Mouse (Mus musculus): ENCODE results near the gene Bnipl. TPM values are rescaled to one million over a fixed set of nuclear protein-coding genes. Genes with fewer than 3 reads are reported as not detected.
A peak's percentile ranks its signal among the peaks of the same experiment; 100 is the strongest.
"Not testable (repeated sequence)": the region's sequence is repeated elsewhere in the genome, so short reads cannot be mapped to it uniquely, and the experiment has no call there.

Gene Bnipl
- polyA plus RNA-seq, 1 experiment from 2014 or later, result not detected

DNA sequence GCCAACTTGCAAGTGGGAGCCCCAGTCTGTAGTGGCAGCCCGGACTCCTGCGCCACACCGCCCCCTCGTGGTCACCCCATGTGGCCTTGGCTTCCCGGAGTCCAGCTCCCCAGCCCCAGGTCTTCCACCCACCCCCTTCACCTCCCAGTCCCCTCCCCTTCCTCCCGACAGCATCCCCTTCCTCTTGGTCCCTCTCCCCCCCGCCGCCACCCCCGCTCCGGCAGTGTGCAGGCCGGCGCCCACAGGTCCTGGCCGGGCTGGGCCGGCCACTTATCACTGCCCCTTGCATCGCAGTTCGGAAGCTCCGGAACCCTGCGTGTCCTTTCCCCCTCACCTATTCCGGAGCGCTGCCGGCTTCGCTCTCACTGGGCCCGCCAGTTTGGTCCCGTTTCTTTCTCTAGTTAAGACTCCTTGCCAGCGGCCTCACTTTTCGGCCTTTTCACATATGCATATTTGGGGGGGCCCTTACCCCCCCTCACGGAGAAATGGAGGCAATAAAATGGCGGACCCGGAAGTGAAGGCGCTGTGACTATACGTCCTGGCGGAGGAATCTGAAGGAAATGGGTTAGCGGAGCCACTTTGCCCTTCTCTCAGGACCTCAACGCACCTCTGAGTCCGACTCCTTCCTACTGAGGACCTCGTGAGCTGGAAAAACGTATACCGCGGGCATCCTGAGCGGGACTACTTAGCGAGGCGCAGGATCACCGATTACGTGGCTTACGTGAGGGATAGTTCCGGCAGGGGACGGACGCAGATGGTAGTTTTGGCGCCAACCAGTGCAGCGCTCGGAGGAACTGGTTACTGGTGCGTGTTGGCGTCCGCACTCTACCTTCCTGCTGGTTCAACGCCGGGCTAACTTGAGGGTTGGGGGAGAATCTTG is 33.5 kb downstream of the Bnipl start, which contains the start of gene Gabpb2:
Gabpb2 (minus strand) TSS at position 662 of the 880 bp plus-strand sequence.
- Histone ChIP-seq H3K4me2 (replicated peaks; ENCODE audit: low read depth) (peak within 1 kb of the TSS; percentile 65), H3K9me3 (ENCODE audit: control insufficient read depth) (no peaks in the 10 kb centered on the region), H3K36me3 (ENCODE audit: control insufficient read depth, insufficient read depth) (peaks cover 17% of the 10 kb centered on the region), H3K4me3 (ENCODE audit: low read depth, low read length) (peak within 1 kb of the TSS; percentile 87), H3K27ac (ENCODE audit: low read depth, low read length) (peak within 1 kb of the TSS; percentile 99), H3K9ac (ENCODE audit: low read depth, low read length) (peak within 1 kb of the TSS; percentile 97), H3K4me1 (replicated peaks; ENCODE audit: control insufficient read depth, insufficient read depth, low read length) (0 out of 2 replicates have a peak, but pooled peaks cover 4% of the 10 kb centered on the region), H3K27me3 (replicated peaks; ENCODE audit: control insufficient read depth, insufficient read depth, low read length) (no peaks in the 10 kb centered on the region)
- under 1% methylated on average over 54 of the region's 56 CpGs for WGBS
- TF ChIP-seq CTCF (IDR thresholded peaks at IDR 0.05; ENCODE audit: low read depth), result peak; percentile 94
- ATAC-seq, result peak; percentile 86

DNA sequence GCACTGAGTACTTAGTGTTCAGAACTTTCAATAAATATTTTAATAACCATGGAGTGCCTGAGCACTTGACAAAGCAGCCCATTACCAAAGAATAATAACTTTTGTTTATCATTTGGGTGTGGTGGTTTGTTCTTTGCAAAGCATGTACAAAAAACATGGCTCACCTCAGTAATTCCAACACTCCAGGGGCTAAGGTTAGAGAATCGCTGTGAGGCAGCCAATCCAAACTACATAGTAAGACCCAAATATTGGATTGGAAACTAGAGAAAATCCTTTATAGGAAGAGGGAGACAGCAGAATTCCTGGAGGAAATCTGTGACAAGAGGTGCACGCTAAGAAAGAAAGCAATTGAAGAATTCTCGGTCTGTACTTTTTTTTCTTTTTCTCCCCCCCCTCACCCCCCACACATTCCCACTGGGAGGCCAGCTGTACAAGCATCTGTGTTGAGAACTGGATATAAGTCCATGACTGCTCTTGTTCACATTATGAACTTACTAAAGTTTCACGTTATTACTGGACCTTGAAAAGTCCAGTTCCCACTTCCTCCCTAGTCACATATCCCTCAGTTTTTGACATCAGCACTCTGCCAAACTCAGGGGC is 34.2 kb downstream of the Bnipl start:
- Histone ChIP-seq H3K36me3 (ENCODE audit: control insufficient read depth, insufficient read depth) (peaks cover 17% of the 10 kb centered on the region), H3K4me1 (replicated peaks; ENCODE audit: control insufficient read depth, insufficient read depth, low read length) (0 out of 2 replicates have a peak, but pooled peaks cover 4% of the 10 kb centered on the region), H3K4me2 (replicated peaks; ENCODE audit: low read depth) (peak overlapping the region; percentile 65), H3K27ac (ENCODE audit: low read depth, low read length) (peak overlapping the region; percentile 99; the same call in 1 of the 2 replicates), H3K9ac (ENCODE audit: low read depth, low read length) (peak overlapping the region; percentile 97), H3K9me3 (ENCODE audit: control insufficient read depth) (no peaks in the 10 kb centered on the region), H3K4me3 (ENCODE audit: low read depth, low read length) (peak overlapping the region; percentile 87), H3K27me3 (replicated peaks; ENCODE audit: control insufficient read depth, insufficient read depth, low read length) (no peaks in the 10 kb centered on the region)
- no peak for TF ChIP-seq CTCF (IDR thresholded peaks at IDR 0.05; ENCODE audit: low read depth)
- ATAC-seq, result peak; percentile 11; the same call in 1 of the 2 replicates
- 11% methylated on average over 4 of the region's 4 CpGs for WGBS

DNA sequence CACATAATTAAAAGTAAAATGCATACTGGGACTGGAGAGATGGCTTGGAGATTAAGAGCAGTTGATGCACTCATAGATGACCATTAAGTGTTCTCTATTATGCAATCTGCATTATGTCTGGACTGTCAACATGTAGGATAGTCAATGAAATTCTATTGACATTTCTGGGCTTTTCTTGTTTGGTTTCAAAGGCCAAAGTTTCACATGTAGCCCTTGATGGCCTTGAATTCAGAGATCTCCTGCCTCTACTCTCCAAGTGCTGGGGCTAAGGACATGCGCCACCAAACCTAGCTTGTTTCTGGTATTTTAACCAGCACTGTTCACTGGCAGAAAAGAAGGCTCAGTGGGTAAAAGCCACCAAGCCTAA is 37.4 kb downstream of the Bnipl start:
- ATAC-seq, result no peak
- Histone ChIP-seq H3K27me3 (replicated peaks; ENCODE audit: control insufficient read depth, insufficient read depth, low read length) (no peaks in the 10 kb centered on the region), H3K36me3 (ENCODE audit: control insufficient read depth, insufficient read depth) (peaks cover 13% of the 10 kb centered on the region; the same call in 1 of the 2 replicates), H3K9ac (ENCODE audit: low read depth, low read length) (no peak overlapping the region), H3K9me3 (ENCODE audit: control insufficient read depth) (no peaks in the 10 kb centered on the region), H3K4me3 (ENCODE audit: low read depth, low read length) (no peak overlapping the region), H3K4me2 (replicated peaks; ENCODE audit: low read depth) (no peak overlapping the region), H3K4me1 (replicated peaks; ENCODE audit: control insufficient read depth, insufficient read depth, low read length) (0 out of 2 replicates have a peak, but pooled peaks cover 4% of the 10 kb centered on the region), H3K27ac (ENCODE audit: low read depth, low read length) (no peak overlapping the region)
- no peak for TF ChIP-seq CTCF (IDR thresholded peaks at IDR 0.05; ENCODE audit: low read depth)
- WGBS, result 93% methylated on average over 1 of the region's 1 CpGs

GRCm38 (mm10) chr3:95212889-95213608 is 37.9 kb downstream of the Bnipl start:
- not testable (repeated sequence) for H3K27ac ChIP-seq (ENCODE audit: low read depth, low read length); H3K9ac ChIP-seq (ENCODE audit: low read depth, low read length); H3K4me2 ChIP-seq (replicated peaks; ENCODE audit: low read depth); H3K4me3 ChIP-seq (ENCODE audit: low read depth, low read length); H3K4me1 ChIP-seq (replicated peaks; ENCODE audit: control insufficient read depth, insufficient read depth, low read length); H3K9me3 ChIP-seq (ENCODE audit: control insufficient read depth); H3K27me3 ChIP-seq (replicated peaks; ENCODE audit: control insufficient read depth, insufficient read depth, low read length); ATAC-seq
- peaks cover 19% of the 10 kb centered on the region; the same call in 1 of the 2 replicates for H3K36me3 ChIP-seq (ENCODE audit: control insufficient read depth, insufficient read depth)
- WGBS, result 95% methylated on average over 7 of the region's 10 CpGs

DNA sequence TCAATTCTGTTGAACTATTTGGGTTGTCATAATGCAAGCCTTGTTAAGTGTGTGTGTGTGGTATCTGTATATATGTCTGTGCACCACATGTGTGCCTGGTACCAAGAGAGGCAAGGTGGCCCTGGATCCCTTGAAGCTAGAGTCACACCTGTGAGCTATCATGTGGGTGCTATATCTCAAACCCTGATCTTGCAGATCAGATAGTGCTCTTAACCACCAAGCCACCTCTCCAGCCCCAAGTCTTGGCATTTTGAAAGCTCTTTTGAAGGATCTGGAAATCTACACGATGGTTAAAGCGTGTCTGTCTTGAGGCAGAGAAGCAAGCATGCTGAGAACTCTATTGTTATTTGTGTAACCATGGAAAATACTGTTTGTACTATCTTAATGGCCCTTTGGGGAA is 40.4 kb downstream of the Bnipl start:
- no peak for ATAC-seq

GRCm38 (mm10) chr3:95208286-95208685 is 42.7 kb downstream of the Bnipl start:
- Histone ChIP-seq H3K9me3 (ENCODE audit: control insufficient read depth) (no peaks in the 10 kb centered on the region), H3K4me1 (replicated peaks; ENCODE audit: control insufficient read depth, insufficient read depth, low read length) (no peaks in the 10 kb centered on the region)

More for the DNA sequence above, 40.4 kb downstream of the Bnipl start:
- H3K4me3 ChIP-seq (ENCODE audit: low read depth, low read length), result no peak overlapping the region
- no peaks in the 10 kb centered on the region for H3K27me3 ChIP-seq (replicated peaks; ENCODE audit: control insufficient read depth, insufficient read depth, low read length)
- no peaks in the 10 kb centered on the region for H3K9me3 ChIP-seq (ENCODE audit: control insufficient read depth)
- H3K4me1 ChIP-seq (replicated peaks; ENCODE audit: control insufficient read depth, insufficient read depth, low read length), result no peaks in the 10 kb centered on the region
- H3K4me2 ChIP-seq (replicated peaks; ENCODE audit: low read depth), result no peak overlapping the region
- TF ChIP-seq CTCF (IDR thresholded peaks at IDR 0.05; ENCODE audit: low read depth), result no peak
- no peak overlapping the region for H3K9ac ChIP-seq (ENCODE audit: low read depth, low read length)
- WGBS, result 83% methylated on average over 2 of the region's 2 CpGs
- H3K27ac ChIP-seq (ENCODE audit: low read depth, low read length), result no peak overlapping the region
- peaks cover 29% of the 10 kb centered on the region; the same call in 1 of the 2 replicates for H3K36me3 ChIP-seq (ENCODE audit: control insufficient read depth, insufficient read depth)

More at GRCm38 (mm10) chr3:95208286-95208685, 42.7 kb downstream of the Bnipl start:
- Histone ChIP-seq H3K4me3 (ENCODE audit: low read depth, low read length) (no peak overlapping the region), H3K27me3 (replicated peaks; ENCODE audit: control insufficient read depth, insufficient read depth, low read length) (no peaks in the 10 kb centered on the region), H3K4me2 (replicated peaks; ENCODE audit: low read depth) (no peak overlapping the region), H3K27ac (ENCODE audit: low read depth, low read length) (no peak overlapping the region), H3K9ac (ENCODE audit: low read depth, low read length) (no peak overlapping the region), H3K36me3 (ENCODE audit: control insufficient read depth, insufficient read depth) (peaks cover 37% of the 10 kb centered on the region)
- ATAC-seq, result no peak
- no peak for TF ChIP-seq CTCF (IDR thresholded peaks at IDR 0.05; ENCODE audit: low read depth)
- WGBS, result 66% methylated on average over 4 of the region's 4 CpGs
